Mouse (Mus musculus) myocyte (in vitro differentiated cells): ENCODE measurements around the gene Itpr3. TPM values are rescaled to one million over a fixed set of nuclear protein-coding genes. Genes with fewer than 3 reads are reported as not detected.

ENCODE experiments used
- H3K27me3 ChIP-seq: one replicate; pipeline ENCODE4 v1.6.1; 2011; ENCODE audit not compliant: control insufficient read depth, insufficient read depth, insufficient read length
- H3K36me3 ChIP-seq: one replicate; pipeline ENCODE4 v1.6.1; 2011; ENCODE audit not compliant: control insufficient read depth, insufficient read depth
- H3K4me2 ChIP-seq: one replicate; pipeline ENCODE4 v1.6.1; 2011; ENCODE audit warnings: low read depth, control low read depth
- H3K4me3 ChIP-seq: one replicate; pipeline ENCODE4 v1.5.1; 2011; ENCODE audit warnings: mild to moderate bottlenecking, control low read depth, moderate library complexity
- H3K79me2 ChIP-seq: one replicate; pipeline ENCODE4 v1.6.1; 2011; ENCODE audit not compliant: control insufficient read depth, insufficient read depth
- H3ac ChIP-seq: one replicate; pipeline ENCODE4 v1.6.1; 2011; ENCODE audit not compliant: control insufficient read depth, insufficient read length
- CEBPB ChIP-seq: IDR thresholded peaks from 2 replicates; pipeline ENCODE4 v1.6.1; 2011; ENCODE audit warnings: mild to moderate bottlenecking, moderate library complexity; ENCODE audit not compliant: poor library complexity, insufficient read depth, severe bottlenecking
- E2F4 ChIP-seq: IDR thresholded peaks from one replicate; pipeline ENCODE4 v1.6.1; 2011; ENCODE audit warnings: mild to moderate bottlenecking, control low read depth, moderate library complexity; ENCODE audit not compliant: insufficient read depth
- MAX ChIP-seq: IDR thresholded peaks from one replicate; pipeline ENCODE4 v1.6.1; 2011; ENCODE audit warnings: low read depth, mild to moderate bottlenecking, control low read depth
- MYOD1 ChIP-seq, 3 experiments: IDR thresholded peaks; one replicate each; pipeline ENCODE4 v1.6.1; 2011; ENCODE audit warnings: control low read depth in 2 of 3, low read depth in 2 of 3, mild to moderate bottlenecking in 2 of 3, moderate library complexity in 1 of 3; ENCODE audit not compliant: insufficient read length in 2 of 3, control insufficient read depth in 1 of 3
- MYOG ChIP-seq, 3 experiments: IDR thresholded peaks; one replicate each; pipeline ENCODE4 v1.6.1; 2011; ENCODE audit warnings: control low read depth in 2 of 3, low read depth in 2 of 3, mild to moderate bottlenecking in 2 of 3; ENCODE audit not compliant: insufficient read length in 2 of 3, control insufficient read depth in 1 of 3, insufficient read depth in 1 of 3
- POLR2A ChIP-seq: IDR thresholded peaks from one replicate; pipeline ENCODE4 v1.6.1; 2011; ENCODE audit warnings: low read depth, mild to moderate bottlenecking, control low read depth, moderate library complexity; ENCODE audit not compliant: insufficient read length
- POLR2AphosphoS2 ChIP-seq: IDR thresholded peaks from one replicate; pipeline ENCODE4 v1.6.1; 2011; ENCODE audit warnings: low read depth, control low read depth; ENCODE audit not compliant: insufficient read length
- REST ChIP-seq: IDR thresholded peaks from one replicate; pipeline ENCODE4 v1.6.1; 2011; ENCODE audit warnings: mild to moderate bottlenecking, control low read depth, moderate library complexity; ENCODE audit not compliant: insufficient read depth, insufficient read length
- SRF ChIP-seq: IDR thresholded peaks from one replicate; pipeline ENCODE4 v1.6.1; 2011; ENCODE audit warnings: low read depth; ENCODE audit not compliant: control insufficient read depth, insufficient read length
- TCF12 ChIP-seq: IDR thresholded peaks from one replicate; pipeline ENCODE4 v1.6.1; 2011; ENCODE audit warnings: mild to moderate bottlenecking, control low read depth; ENCODE audit not compliant: poor library complexity, insufficient read depth, severe bottlenecking
- TCF3 ChIP-seq: IDR thresholded peaks from one replicate; pipeline ENCODE4 v1.6.1; 2011; ENCODE audit warnings: low read depth, control low read depth; ENCODE audit not compliant: insufficient read length
- USF1 ChIP-seq: IDR thresholded peaks from one replicate; pipeline ENCODE4 v1.6.1; 2011; ENCODE audit warnings: low read depth, mild to moderate bottlenecking, control low read depth, moderate library complexity
- polyA plus RNA-seq: library from polyadenylated mRNA; unstranded; fragments of >200 nt; fragmentation: generic; extraction: Trizol; gene quantifications from one replicate; pipeline ENCODE4 v1.2.1, GENCODE M21; 2012; ENCODE audit warnings: missing spikeins

The Itpr3 gene
- polyA plus RNA-seq, 1 experiment: 22.2 TPM

- Histone ChIP-seq H3K27me3 (no peaks in the 10 kb centered on the region), H3K4me3 (no peak overlapping the region), H3K4me2 (no peak overlapping the region), H3K36me3 (peaks cover 21% of the 10 kb centered on the region), H3ac (no peak overlapping the region), H3K79me2 (peaks cover 34% of the 10 kb centered on the region)
- no peak for TF ChIP-seq REST
- TF ChIP-seq POLR2AphosphoS2: no peak
- TF ChIP-seq TCF12: no peak
- no peak for TF ChIP-seq MYOG (IDR thresholded peaks at IDR 0.05; ENCODE audit: control insufficient read depth in 1 of 3, insufficient read depth in 1 of 3, insufficient read length in 2 of 3, low read depth in 2 of 3)
Observed at GRCm38 (mm10) chr17:27125669-27126202, 68.6 kb downstream of the Itpr3 start.

- TF ChIP-seq POLR2AphosphoS2: peak; percentile 68
- no peak for TF ChIP-seq TCF12
- no peak overlapping the region for H3K4me3 ChIP-seq
- no peaks in the 10 kb centered on the region for H3K27me3 ChIP-seq
- H3K79me2 ChIP-seq: peaks cover 41% of the 10 kb centered on the region
- H3K4me2 ChIP-seq: no peak overlapping the region
- no peak overlapping the region for H3ac ChIP-seq
- H3K36me3 ChIP-seq: peaks cover 20% of the 10 kb centered on the region
Observed at GRCm38 (mm10) chr17:27126974-27127373, 69.9 kb downstream of the Itpr3 start.

- Histone ChIP-seq H3K79me2 (peaks cover 53% of the 10 kb centered on the region), H3K36me3 (peaks cover 15% of the 10 kb centered on the region), H3K4me2 (no peak overlapping the region), H3ac (no peak overlapping the region), H3K4me3 (no peak overlapping the region), H3K27me3 (no peaks in the 10 kb centered on the region)
- peak; percentile 37 for TF ChIP-seq POLR2AphosphoS2
- TF ChIP-seq USF1: no peak
Observed at GRCm38 (mm10) chr17:27128189-27128588, 71.1 kb downstream of the Itpr3 start.

- H3K36me3 ChIP-seq: peaks cover 13% of the 10 kb centered on the region
- peaks cover 53% of the 10 kb centered on the region for H3K79me2 ChIP-seq
- H3K4me2 ChIP-seq: no peak overlapping the region
- H3K27me3 ChIP-seq: no peaks in the 10 kb centered on the region
- no peak overlapping the region for H3ac ChIP-seq
- no peak overlapping the region for H3K4me3 ChIP-seq
- TF ChIP-seq MYOG (IDR thresholded peaks at IDR 0.05; ENCODE audit: control insufficient read depth in 1 of 3, insufficient read depth in 1 of 3, insufficient read length in 2 of 3, low read depth in 2 of 3) (no peak), POLR2AphosphoS2 (no peak), MAX (no peak), CEBPB (no peak), TCF12 (no peak), POLR2A (no peak), SRF (no peak), E2F4 (no peak), USF1 (no peak)
Observed at GRCm38 (mm10) chr17:27129291-27129690, 72.2 kb downstream of the Itpr3 start.

- no peak overlapping the region for H3ac ChIP-seq
- no peak overlapping the region for H3K4me3 ChIP-seq
- H3K36me3 ChIP-seq: peaks cover 7% of the 10 kb centered on the region
- no peaks in the 10 kb centered on the region for H3K27me3 ChIP-seq
- no peak overlapping the region for H3K4me2 ChIP-seq
- TF ChIP-seq E2F4: no peak
- TF ChIP-seq TCF3: no peak
- TF ChIP-seq POLR2AphosphoS2: no peak
- no peak for TF ChIP-seq SRF
- TF ChIP-seq REST: no peak
- TF ChIP-seq CEBPB: no peak
- peaks cover 50% of the 10 kb centered on the region for H3K79me2 ChIP-seq
Observed at GRCm38 (mm10) chr17:27129819-27130218, 72.7 kb downstream of the Itpr3 start.

- Histone ChIP-seq H3K4me2 (peak overlapping the region; percentile 22), H3ac (no peak overlapping the region), H3K36me3 (peaks cover 3% of the 10 kb centered on the region), H3K79me2 (peaks cover 50% of the 10 kb centered on the region), H3K4me3 (no peak overlapping the region), H3K27me3 (no peaks in the 10 kb centered on the region)
- no peak for TF ChIP-seq MYOG (IDR thresholded peaks at IDR 0.05; ENCODE audit: control insufficient read depth in 1 of 3, insufficient read depth in 1 of 3, insufficient read length in 2 of 3, low read depth in 2 of 3)
- no peak for TF ChIP-seq REST
- TF ChIP-seq POLR2AphosphoS2: no peak
- no peak for TF ChIP-seq MYOD1 (IDR thresholded peaks at IDR 0.05; ENCODE audit: control insufficient read depth in 1 of 3, insufficient read length in 2 of 3, low read depth in 2 of 3)
- TF ChIP-seq TCF12: no peak
- no peak for TF ChIP-seq MAX
- TF ChIP-seq USF1: no peak
- no peak for TF ChIP-seq SRF
- no peak for TF ChIP-seq TCF3
- no peak for TF ChIP-seq CEBPB
- TF ChIP-seq POLR2A: no peak
- no peak for TF ChIP-seq E2F4
Observed at GRCm38 (mm10) chr17:27130246-27130645, 73.1 kb downstream of the Itpr3 start.
